Mouse (Mus musculus): ENCODE measurements around the gene Anks1.

The Anks1 gene

DNA sequence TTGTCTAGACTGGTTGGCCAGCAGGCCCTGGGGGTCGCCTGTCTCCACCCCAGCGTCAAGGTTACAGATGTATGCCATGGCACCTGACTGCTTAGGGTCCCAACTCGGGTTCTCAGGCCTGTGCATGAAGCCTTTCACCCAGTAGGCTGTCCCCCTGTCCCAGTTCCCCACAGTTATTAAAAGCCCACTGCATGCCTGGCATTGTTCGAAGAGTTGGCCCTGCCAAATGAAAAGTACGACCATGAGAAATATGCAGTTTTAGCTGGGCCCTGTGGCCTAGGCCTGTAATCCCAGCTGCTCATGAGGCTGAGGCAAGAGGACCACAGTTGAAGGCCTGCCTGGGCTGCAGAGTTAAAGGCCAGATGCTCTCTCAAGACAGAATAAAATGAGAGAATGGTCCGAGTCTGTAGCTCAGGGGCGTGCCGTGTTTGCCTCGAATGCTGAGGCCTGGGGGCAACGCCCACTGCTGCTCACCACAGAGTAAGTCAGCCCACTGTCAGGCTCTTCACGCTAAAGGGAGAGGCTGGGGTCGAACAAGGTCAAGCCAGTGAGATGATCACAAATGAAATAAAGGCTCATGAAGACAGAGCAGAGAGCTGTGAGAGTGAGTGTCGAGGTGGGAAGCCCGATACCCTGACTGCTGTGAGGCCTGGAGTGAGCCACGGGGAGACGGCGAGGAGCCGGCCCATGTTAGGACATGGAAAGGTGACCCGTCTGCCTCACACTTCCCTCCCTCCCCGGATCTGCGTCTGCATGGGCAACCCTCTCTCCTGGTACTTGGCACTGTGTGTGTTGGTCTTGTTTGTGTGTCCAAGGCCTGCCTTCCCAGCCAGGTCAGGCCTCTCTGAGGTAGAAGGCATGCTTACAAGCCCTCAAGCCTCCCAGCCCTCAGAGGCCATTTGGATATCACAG, 110.9 kb downstream of the Anks1 start:
- in situ Hi-C loops (cut with MboI, MseI): no loop called here

DNA sequence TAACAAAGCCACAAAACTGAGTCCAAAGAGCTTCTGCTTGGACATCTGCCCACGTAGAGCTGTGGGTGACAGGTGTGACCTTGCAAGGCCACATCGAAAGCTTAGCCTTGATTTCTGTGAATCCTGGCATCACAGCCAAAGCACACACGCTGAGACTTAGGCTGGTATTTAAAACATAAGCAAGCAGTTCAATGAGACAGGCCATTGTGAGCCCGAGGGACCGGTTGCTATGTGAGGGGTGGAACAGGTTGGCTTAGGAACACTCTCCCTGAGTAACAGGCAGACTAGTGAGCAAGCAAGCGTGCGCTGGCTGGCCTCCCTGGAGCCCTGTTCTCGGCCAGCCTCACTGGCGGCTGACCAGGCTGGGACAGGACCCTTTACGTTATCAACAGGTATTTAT, 112.8 kb downstream of the Anks1 start:
- in situ Hi-C loops (cut with MboI, MseI): no loop called here

DNA sequence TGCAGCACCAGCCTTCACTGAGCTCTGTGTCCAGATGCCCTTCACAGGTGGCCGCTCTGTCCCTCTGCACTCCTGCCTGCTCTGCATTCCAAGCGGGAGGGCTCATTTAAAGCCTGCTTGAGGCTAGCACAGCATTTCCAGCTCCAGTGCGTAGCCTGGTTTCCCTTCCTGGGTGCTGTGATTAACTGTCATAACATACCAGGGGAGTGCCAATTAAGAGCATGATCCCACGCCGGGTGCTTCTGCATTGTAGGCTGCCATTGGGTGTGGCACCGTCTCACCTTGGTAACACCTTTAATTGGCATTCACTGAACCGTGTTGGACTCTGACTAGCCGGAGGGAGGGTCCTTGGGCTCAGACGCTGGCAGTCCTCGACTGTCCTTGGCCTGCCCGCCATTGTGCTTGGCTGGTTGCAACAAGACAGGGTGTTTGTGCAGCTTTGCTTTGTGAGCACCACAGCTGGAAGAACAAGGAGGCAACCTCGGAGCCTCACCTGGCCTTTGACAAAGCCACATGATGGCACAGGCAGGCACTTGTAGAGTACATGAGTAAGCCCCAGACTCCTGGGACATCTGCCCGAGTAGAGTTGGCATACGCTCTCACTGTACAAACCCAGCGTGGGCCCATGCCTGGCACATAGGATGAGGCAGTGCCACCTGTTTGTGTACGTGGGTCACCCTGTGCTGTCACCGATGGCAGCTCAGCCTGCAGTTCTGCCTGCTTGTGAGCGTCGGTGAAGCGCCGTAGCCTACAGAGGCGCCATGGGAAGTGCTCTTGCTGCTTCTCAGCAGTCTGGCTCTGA, 113.9 kb downstream of the Anks1 start:
- in situ Hi-C loops (cut with MboI, MseI): no loop called here

DNA sequence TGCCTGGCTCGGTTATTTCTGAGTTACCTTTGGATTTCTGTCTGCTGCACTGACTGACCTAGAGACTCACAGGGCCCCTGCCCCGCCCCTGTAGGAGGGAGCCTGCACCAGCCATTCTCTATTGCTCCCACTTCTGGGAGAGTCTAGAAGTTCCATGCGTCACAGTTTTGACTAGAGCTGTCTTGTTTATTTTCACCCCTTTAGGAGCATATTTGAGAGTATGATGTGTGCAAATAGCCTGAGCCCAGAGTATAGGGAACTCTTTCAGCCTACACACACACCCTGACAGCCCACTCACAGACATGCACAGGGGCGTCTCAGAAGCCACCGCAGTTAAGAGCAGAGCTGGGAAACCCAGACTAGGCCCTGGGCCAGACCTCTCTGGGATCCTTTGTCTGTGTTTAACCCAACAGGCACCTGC, 116.4 kb downstream of the Anks1 start:
- in situ Hi-C loops (cut with MboI, MseI): no loop called here

DNA sequence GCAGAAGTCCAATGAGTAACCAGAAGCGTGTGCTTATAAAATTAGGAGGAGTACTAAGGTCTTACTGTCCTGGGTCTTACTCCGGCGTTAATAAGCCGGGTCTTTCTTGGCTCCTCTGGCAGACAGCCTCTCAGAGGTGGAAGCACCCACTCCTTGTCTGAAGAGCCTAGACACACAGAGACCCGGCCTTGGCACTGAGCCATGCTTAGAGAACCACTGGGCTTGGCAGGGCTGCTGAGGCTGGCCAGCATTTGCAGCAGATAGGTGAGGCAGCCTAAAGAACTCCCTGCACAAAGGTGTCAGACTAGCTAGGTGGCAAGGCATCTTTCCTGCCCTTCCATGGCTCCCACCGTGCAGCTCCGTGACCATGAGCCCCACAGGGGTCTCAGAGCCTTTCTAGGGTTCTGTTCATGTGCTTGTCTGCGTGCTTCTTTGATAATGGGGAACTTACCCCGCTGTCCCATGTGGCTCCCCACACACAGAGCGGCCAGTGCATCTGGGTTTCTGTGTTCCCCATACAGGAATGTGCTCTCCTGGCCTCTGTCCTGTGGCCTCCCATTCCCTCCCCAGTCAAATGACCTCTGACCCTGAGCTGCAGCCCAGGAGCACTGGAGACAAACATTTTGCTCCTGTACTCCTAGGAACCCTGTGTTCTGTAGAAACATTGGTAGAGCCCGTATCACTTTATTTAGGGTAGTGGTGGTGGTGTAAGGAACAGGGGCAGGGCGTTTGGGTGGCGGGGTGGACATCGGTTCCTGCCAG, 117.2 kb downstream of the Anks1 start:
- in situ Hi-C loops (cut with MboI, MseI): no loop called here

DNA sequence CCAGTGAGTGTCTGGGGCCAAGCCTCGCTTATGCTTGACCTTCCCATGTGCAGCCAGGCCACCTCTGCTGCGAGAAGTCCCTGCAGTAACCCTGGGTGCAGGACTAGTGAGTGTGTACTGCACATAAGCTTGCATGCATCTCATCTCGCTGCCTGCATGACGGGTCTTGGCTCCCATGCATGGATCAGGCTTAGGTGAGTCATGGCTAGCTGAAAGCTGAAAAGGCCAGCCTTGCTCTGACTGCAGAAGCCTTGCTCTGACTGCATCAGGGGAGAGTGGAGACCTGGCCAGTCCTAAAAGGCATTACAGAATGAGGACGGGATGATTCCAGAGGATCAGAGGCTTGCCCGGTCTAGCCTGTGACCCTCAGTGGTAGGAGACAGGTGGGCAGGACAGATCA, 118.1 kb downstream of the Anks1 start:
- in situ Hi-C loops (cut with MboI, MseI): no loop called here

DNA sequence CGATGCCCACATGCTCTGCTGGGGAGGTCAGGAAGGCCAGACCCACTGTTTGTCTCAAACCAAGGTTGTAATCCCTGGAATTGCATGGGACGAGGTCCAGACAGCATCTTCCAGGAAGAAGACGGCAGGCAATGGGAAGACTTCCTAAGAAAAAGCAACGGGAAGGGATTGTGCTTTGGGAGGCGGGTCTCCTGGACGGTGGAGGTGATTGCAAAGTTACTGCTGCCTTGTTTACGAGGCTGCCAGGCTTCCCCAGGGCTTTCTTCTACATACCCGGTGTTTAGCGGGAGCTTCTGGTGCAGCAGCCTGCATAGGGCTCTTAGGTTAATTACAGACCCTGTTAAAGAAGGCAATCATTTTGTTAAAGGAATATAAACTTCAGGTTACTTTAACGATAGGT, 119.1 kb downstream of the Anks1 start:
- in situ Hi-C loops (cut with MboI, MseI): no loop called here

DNA sequence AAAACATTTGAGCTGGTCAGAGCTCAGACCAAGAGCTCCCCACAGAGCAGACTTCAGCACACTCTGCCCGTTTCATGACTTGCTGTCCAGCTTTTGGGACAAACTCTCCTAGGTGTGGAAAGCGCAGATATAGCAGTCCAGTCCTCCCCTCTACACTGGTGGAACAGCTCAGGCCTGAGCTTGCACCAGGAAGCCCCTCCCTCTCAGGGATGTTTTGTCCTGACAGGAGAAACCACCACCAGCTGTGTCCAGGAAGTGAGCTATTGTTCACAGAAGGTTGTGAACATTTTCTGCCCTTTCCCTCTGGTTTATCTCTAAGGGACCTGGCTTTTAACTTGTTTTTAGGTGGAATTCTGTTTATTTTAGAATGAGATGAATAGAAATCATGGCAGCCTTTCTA, 120.2 kb downstream of the Anks1 start:
- in situ Hi-C loops (cut with MboI, MseI): no loop called here

DNA sequence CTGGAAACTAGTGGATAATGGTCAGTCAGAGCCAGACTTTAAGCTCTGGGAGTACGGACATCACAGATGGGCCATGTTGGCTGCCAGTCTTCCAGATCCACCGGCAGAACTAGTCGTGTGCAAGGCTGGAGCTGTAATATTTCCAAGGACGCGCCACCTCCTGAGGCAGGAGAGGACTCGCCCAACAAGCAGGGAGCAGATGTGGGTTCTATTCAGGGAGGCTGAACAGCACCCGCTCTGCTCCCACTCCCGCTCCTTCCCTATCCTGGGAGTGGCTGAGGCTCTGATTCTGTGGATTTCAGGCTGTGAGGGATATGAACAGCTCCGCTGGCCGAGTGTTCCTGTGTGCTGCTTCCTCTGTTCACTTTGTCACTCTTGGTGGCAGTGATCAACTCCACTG, 121.3 kb downstream of the Anks1 start:
- in situ Hi-C loops (cut with MboI, MseI): no loop called here

DNA sequence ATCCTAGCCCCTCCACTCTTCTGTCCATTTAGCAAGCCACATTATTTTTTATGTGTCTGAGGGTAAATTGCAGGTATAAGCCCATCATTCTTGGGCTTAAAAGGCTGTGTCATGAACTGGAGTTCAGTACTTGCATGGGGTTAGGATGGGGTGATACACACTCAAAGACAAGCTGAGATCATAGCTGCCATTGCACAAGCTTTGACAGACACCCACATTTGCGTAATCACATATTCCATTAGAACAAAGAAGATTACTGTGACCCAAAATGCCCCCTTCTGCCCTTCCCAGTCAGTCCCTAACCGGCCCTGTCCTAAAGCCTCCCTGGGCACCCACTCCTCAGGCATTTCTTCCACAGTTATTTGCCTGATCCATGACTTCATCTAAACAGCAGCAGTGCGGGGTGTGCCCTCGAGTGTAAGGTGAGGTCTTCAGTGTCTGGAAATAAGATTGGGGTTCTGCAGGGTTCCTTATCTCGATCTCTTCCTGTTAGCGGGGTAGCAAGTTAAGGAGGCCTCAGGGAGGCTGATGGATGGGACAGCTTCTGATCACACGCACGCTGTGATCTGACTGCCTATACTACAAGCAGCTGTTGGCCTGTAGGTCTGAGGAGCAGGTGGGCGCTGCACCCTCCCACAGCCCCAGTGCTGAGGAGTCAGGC, 122.3 kb downstream of the Anks1 start:
- in situ Hi-C loops (cut with MboI, MseI): no loop called here

DNA sequence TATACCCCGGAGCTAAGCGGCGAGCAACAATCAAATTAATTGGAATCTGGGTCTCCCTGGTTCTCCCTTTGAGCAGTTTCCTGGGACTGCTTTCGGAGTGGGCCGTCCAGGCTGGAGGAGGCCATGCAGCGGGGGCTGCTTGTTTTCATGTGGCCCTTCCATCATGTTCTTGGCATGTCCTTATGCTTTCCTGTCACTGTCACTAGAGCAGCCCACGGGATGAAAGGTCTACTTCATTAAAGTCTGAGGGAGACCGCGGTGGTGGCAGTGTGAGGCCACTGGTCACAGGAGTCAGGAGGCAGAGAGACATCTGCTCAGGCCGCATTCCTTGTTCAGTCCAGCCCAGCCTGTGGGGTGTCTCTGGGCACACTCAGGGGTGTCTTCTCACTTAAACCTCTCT, 123.1 kb downstream of the Anks1 start:
- in situ Hi-C loops (cut with MboI, MseI): no loop called here

DNA sequence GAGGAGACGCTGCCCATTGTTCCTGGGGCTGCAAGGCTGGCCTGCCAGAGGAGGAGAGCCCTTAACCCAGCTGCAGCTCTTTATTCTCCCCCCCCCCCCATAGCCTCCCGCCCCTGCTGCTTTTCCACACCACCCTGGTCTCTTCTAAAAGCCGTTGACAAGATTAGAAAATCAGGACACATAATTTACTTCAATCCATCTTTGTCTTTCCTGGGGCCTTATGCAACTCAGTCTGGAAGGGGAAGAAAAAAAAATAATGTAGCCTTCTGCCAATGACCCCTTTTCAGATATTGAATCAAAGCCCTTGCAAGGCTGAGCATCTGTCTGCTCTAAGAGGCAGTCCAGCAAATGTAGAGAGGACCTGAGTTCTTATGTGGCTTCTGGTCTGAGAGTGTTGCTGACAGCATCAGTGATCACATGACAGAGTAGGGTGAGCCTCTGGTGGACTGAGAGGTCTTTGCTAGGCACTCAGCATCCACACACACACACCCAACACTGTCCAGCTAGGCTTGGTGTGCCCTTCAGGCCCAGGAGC, 124.0 kb downstream of the Anks1 start:
- in situ Hi-C loops (cut with MboI, MseI): no loop called here

DNA sequence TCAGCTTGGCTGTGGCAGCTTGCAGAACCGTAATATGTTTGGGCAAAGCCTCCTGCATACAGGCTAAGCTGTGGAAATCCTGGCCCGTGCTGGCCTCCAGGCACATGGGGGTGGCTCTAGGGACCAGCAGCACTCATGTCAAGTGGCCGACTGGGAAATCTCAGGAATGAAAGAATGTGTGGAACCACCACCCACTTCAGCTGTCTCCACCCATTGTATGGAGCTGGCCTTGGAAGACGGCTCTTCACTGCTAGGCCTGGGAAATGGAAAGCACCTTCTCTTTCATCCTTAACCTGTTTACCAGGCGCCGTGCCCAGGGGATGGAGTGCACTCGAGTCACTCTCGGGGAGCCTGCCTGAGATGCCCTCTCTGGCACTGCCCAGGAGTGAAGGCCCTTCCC, 125.9 kb downstream of the Anks1 start:
- in situ Hi-C loops (cut with MboI, MseI): no loop called here

DNA sequence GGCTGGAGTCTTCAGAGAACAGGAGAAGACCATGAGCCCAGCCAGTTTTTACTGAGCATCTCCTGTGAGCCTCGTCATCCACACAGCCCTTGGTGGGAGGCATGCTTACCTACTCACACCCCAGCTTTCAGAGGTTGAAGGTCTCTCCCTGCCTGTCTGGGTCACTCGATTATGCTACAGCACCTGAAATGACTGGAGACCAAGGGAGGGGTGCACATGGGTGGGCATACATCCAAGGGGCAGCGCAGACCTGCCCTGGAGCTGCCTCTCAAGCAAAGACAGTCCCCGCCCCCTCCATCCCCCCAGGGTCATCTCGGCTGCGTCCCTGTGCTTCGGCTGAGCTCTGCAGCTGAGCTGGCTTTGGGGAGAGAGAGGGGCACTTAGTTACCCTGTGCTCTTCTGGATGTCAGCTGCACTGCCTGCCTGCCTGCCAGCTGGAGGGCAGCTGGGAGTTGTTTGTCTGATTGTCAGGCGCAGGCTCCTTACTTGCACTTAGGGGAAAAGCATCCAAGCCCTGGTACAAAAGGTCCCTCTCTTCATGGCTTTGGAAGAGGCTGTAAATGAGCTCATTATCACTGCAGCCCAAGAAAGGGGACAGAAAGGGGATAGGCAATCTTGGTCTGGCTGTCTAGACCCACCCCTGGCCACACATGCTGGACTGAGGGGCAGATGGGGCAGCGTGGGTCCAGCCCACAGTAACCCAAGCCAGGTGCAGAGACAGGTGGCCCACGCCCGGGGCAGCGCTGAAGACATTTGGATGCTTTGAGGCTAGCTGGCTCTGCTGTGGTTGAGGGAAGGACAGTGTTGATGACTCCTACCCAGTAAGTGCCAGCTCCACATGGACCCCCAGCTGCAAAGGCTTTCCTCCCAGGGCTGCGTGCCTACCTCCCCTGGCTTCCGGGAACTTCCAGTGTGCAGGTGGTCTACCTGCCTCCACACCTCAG, 128.0 kb downstream of the Anks1 start:
- in situ Hi-C loops (cut with MboI, MseI): no loop called here

DNA sequence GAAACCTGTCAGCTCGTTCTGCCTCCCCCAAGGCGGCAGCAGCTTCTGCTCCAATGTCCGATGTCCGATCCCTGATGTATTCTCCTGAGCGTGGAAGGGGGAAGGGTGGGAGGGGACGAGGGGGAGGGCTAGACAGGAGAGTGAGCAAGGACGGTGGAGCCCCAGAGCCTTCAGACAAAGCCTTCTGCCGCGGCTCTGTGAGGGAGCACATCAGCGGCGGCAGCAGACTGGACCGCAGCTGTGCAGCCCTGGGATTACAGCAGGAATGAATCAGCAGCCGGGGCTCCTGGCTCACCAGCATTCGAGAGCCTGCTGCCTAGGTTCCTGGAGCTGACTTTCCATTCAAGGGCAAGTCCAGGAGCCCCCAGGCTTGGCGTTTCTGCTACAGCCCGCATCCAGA, 131.5 kb downstream of the Anks1 start:
- in situ Hi-C loops (cut with MboI, MseI): no loop called here

DNA sequence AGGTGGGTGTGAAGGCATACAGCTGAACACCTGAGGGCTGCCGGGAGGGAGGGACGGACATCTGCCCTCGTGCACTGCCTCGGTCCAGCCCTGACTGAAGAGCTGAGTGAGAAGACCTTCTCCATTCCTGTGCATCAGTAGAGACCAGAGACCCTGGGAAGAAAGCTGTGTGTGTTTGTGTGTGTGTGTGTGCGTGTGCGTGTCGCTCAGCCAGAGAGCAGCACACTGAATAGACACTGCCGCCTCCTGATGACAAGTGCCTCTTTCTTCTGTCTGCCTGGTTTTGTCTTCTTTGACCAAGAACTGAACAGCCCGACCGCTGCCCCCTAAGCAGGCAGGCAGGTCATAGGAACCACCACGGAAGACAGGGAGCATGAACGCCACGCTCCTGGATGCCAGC, 132.2 kb downstream of the Anks1 start:
- in situ Hi-C loops (cut with MboI, MseI): no loop called here

DNA sequence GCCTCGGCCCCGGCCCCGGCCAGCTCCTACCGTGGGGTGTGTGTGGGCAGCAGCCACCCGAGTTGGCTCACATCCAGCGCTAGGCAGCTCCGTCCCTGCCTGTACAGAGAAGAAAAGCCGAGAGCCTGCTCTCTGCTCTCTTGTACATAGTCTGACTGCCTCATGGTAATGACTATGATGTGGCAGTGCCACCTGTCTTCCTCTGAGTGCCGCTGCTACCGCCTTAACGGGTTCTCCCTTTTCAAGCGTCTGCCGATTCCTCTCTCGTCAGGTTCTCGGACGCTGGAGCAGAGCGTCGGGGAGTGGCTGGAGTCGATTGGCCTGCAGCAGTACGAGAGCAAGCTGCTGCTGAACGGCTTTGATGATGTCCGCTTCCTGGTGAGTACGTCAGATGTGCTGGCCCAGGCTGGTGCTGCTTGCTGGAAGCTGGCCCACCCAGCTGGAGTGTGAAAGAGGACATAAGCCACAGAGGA, 133.2 kb downstream of the Anks1 start:
- in situ Hi-C loops (cut with MboI, MseI): no loop called here

DNA sequence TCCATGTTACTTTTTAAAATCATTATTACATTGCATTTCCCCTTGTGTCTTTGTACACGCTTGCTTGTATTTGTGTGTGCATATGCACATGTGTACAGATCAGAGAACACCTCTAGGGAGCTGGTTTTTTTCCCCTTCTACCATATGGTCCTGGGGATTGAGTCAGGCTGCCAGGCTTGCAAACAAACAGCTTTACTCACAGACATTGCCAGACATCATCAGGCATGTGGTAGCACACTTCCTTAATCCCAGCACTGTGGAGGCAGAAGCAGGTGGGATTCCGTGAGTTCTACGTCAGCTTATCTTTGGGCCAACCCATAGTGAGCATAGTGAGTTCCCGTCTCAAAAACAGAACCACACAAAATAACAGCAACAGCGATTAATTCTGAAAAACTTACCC, 137.9 kb downstream of the Anks1 start:
- in situ Hi-C loops (cut with MboI, MseI): loop anchor here (5.0 kb wide), 1 partner anchor 60 kb away; no protein-coding TSS in a partner anchor

DNA sequence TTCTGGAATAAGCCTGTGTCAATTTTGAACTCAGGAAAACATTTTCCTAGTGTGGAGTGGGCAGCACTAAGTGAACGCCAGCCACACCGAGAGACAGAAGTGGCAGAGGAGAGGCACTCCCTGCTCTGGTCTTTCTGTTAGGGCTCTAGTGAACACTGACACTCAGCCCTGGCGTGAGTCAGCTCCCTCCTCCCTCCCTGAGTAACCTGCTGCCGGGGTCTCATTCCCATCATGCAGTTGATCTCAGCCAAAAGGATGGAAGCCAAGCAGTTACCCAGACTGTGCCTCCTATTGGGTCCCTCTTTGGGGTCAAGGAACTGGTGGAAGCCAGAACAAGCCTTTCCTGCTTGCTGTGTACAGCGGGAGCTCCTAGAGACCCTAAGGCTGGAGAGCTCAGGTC, 138.4 kb downstream of the Anks1 start:
- in situ Hi-C loops (cut with MboI, MseI): loop anchor here (5.0 kb wide), 1 partner anchor 60 kb away; no protein-coding TSS in a partner anchor

DNA sequence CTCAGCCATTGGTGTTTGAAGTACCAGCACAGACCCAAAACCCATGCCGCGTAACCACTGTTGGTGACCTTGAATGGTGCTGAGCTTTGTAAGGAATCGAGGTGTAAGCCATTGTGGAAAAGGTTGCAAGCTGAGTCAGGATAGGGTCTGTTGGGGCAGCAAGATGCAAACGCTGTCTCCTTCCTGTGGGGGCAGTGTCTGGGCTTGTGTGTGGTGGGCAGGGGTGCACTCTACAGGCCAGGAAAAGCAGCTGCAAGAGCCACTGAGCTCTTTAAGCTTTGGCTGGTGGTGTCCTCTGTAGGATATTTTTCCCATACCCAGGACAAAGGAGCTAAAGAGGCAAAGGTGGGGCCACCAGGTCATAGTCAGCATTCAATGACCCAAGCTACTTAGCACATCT, 139.3 kb downstream of the Anks1 start:
- in situ Hi-C loops (cut with MboI, MseI): loop anchor here (5.0 kb wide), 1 partner anchor 61 kb away; no protein-coding TSS in a partner anchor

All from T-helper 1 cell (primary cell).